Mouse (Mus musculus): ENCODE measurements around the gene Riox2.

DNA sequence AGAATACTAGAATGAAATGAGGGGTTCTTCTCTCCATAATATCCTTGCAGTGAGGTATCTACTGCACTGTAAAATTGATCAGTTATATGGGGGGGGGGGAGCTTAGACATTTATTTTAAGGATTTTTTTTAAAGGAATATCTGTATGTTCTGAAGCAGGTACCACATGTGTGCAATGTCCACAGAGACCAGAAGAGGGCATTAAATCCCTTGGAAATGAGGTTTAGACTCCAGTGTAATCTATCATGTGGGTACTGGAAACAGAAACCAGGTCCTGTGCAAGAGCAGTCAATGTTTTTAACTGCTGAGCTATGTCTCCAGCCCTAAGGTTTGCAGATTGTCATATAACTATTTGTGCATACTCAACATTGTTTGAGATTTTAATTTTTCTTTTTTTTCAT is 22.5 kb upstream of the Riox2 start:
- no peak for TF ChIP-seq CTCF (IDR thresholded peaks at IDR 0.05)
- no peak for TF ChIP-seq POLR2A (IDR thresholded peaks at IDR 0.05; ENCODE audit: insufficient read depth, low read depth, low read length)
- no peak for TF ChIP-seq EP300 (IDR thresholded peaks at IDR 0.05; ENCODE audit: insufficient read depth, low read depth, low read length)

All from heart, adult 2 months (tissue).